Mouse (Mus musculus) MEL (cell line): ENCODE measurements around the gene Dscam.

Source experiments
- CTCF ChIP-seq, 3 experiments: IDR thresholded peaks in 2 of 3; conservative IDR thresholded peaks in 1 of 3; 2 replicates each; pipeline ENCODE4 v1.5.1; 2011 to 2012; ENCODE audit warnings: low read length in 3 of 3, low read depth in 2 of 3, mild to moderate bottlenecking in 2 of 3, improper control_type of control experiment in 1 of 3, inconsistent platforms in 1 of 3, mixed read lengths in 1 of 3, moderate library complexity in 1 of 3; ENCODE audit not compliant: control insufficient read depth in 1 of 3, insufficient read depth in 1 of 3, poor library complexity in 1 of 3, severe bottlenecking in 1 of 3
- ETS1 ChIP-seq: IDR thresholded peaks from 2 replicates; pipeline ENCODE4 v1.6.1; 2012; ENCODE audit warnings: low read depth, mild to moderate bottlenecking, inconsistent platforms, low read length, improper control_type of control experiment, moderate library complexity
- GATA1 ChIP-seq: IDR thresholded peaks from 2 replicates; pipeline ENCODE4 v1.6.1; 2011; ENCODE audit warnings: low read depth, low read length, improper control_type of control experiment
- JUND ChIP-seq: IDR thresholded peaks from 2 replicates; pipeline ENCODE4 v1.6.1; 2011; ENCODE audit warnings: low read depth, mild to moderate bottlenecking, improper control_type of control experiment, low read length
- MAX ChIP-seq: IDR thresholded peaks from 2 replicates; pipeline ENCODE4 v1.6.1; 2011; ENCODE audit warnings: low read length, improper control_type of control experiment
- MAZ ChIP-seq: IDR thresholded peaks from 2 replicates; pipeline ENCODE4 v1.6.1; 2012; ENCODE audit warnings: low read depth, mild to moderate bottlenecking, inconsistent platforms, low read length, improper control_type of control experiment
- MEF2A ChIP-seq: IDR thresholded peaks from 2 replicates; pipeline ENCODE4 v1.6.1; 2014; ENCODE audit warnings: low read depth, mild to moderate bottlenecking, inconsistent platforms, low read length, improper control_type of control experiment; ENCODE audit not compliant: poor library complexity, insufficient replicate concordance, severe bottlenecking; ENCODE audit errors: extremely low read depth
- MYB ChIP-seq: IDR thresholded peaks from 2 replicates; pipeline ENCODE4 v1.6.1; 2011; ENCODE audit warnings: mild to moderate bottlenecking, low read depth, low read length, improper control_type of control experiment
- MYC ChIP-seq: IDR thresholded peaks from 2 replicates; pipeline ENCODE4 v1.6.1; 2011; ENCODE audit warnings: low read depth, mild to moderate bottlenecking, low read length, improper control_type of control experiment, moderate library complexity
- NELFE ChIP-seq: IDR thresholded peaks from 2 replicates; pipeline ENCODE4 v1.6.1; 2011; ENCODE audit warnings: low read depth, low read length, improper control_type of control experiment
- POLR2A ChIP-seq, 2 experiments: IDR thresholded peaks; 2 replicates each; pipeline ENCODE4 v1.6.1; 2011 to 2012; ENCODE audit warnings: low read length in 2 of 2, mild to moderate bottlenecking in 2 of 2, control low read depth in 1 of 2, improper control_type of control experiment in 1 of 2, low read depth in 1 of 2, moderate library complexity in 1 of 2; ENCODE audit not compliant: control insufficient read depth in 1 of 2, insufficient read depth in 1 of 2, poor library complexity in 1 of 2
- USF2 ChIP-seq, 2 experiments: IDR thresholded peaks; 2 replicates each; pipeline ENCODE4 v1.6.1; 2011 to 2012; ENCODE audit warnings: improper control_type of control experiment in 2 of 2, low read length in 2 of 2, borderline replicate concordance in 1 of 2, inconsistent platforms in 1 of 2, low read depth in 1 of 2, mild to moderate bottlenecking in 1 of 2; ENCODE audit not compliant: insufficient read depth in 1 of 2
- ZNF384 ChIP-seq: IDR thresholded peaks from 2 replicates; pipeline ENCODE4 v1.6.1; 2012; ENCODE audit warnings: low read depth, mild to moderate bottlenecking, inconsistent platforms, low read length, improper control_type of control experiment

DNA sequence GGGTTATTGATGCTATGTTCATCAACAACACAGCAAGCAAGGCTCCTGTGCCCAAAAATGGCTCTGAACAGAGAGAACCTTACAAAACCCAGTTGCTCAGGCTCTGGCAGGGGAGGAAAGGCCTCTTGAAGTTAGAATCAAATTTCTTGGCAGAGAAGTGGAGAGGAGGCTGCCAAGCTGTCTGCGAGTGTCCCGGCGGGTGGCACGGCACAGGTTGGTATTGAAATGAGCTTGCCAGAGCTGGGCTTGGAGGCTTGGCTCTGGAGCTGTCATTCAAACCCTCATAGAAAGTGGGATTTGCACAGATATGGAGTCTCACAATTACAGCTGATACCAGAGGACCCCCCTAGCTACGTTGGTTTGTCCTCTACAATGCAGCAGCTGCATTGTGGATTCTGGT, 550.1 kb downstream of the Dscam start:
- no peak for TF ChIP-seq JUND
- no peak for TF ChIP-seq MAX
- no peak for TF ChIP-seq CTCF (IDR thresholded peaks at IDR 0.05 in 2 of 3, conservative IDR thresholded peaks at IDR 0.05 in 1 of 3; ENCODE audit: control insufficient read depth in 1 of 3, insufficient read depth in 1 of 3, low read depth in 2 of 3, low read length in 3 of 3, poor library complexity in 1 of 3, severe bottlenecking in 1 of 3)
- no peak for TF ChIP-seq MYB
- no peak for TF ChIP-seq USF2 (IDR thresholded peaks at IDR 0.05; ENCODE audit: borderline replicate concordance in 1 of 2, insufficient read depth in 1 of 2, low read depth in 1 of 2, low read length in 2 of 2)
- TF ChIP-seq ZNF384: no peak
- TF ChIP-seq ETS1: no peak
- no peak for TF ChIP-seq MAZ
- TF ChIP-seq GATA1: no peak
- no peak for TF ChIP-seq MEF2A
- TF ChIP-seq POLR2A (IDR thresholded peaks at IDR 0.05; ENCODE audit: control insufficient read depth in 1 of 2, insufficient read depth in 1 of 2, low read depth in 1 of 2, low read length in 2 of 2, poor library complexity in 1 of 2): no peak
- no peak for TF ChIP-seq NELFE
- no peak for TF ChIP-seq MYC
